Mouse (Mus musculus) cortical plate, adult 2 months (tissue): ENCODE results near the gene Acvrl1.

Source experiments
- CTCF ChIP-seq: fragments of 200-500 bp; IDR thresholded peaks from 2 replicates; pipeline ENCODE4 v1.5.1; 2011; ENCODE audit warnings: mild to moderate bottlenecking, control low read depth, low read length; ENCODE audit not compliant: insufficient read depth; ENCODE audit errors: extremely low read depth
- POLR2A ChIP-seq: fragments of 200-500 bp; IDR thresholded peaks from 2 replicates; pipeline ENCODE4 v1.6.1; 2011; ENCODE audit warnings: mild to moderate bottlenecking, low read length, control low read depth; ENCODE audit not compliant: insufficient read depth; ENCODE audit errors: extremely low read depth

- TF ChIP-seq POLR2A (no peak), CTCF (no peak)
Observed at GRCm38 (mm10) chr15:101100996-101101395, 27.3 kb upstream of the Acvrl1 start.
